Mouse (Mus musculus): ENCODE data around the gene Agl. TPM values are rescaled to one million over a fixed set of nuclear protein-coding genes. Genes with fewer than 3 reads are reported as not detected.

Gene Agl
- polyA plus RNA-seq, 1 experiment from 2014 or later, result 12.8 TPM

- DNase-seq (ENCODE audit: low spot score) (no peak), ATAC-seq (replicated peaks; ENCODE audit: low FRiP score, low read depth) (no peak)
- no peak overlapping the region for H3K4me3 ChIP-seq (replicated peaks; ENCODE audit: low read depth, low read length)
- H3K4me1 ChIP-seq (replicated peaks; ENCODE audit: insufficient read depth, low read length), result no peaks in the 10 kb centered on the region
- TF ChIP-seq CTCF (IDR thresholded peaks at IDR 0.05; ENCODE audit: low read depth), result no peak
- H3K27me3 ChIP-seq (ENCODE audit: insufficient read depth, low read length), result no peaks in the 10 kb centered on the region
- H3K36me3 ChIP-seq (ENCODE audit: insufficient read depth, low read length), result no peaks in the 10 kb centered on the region
- H3K9me3 ChIP-seq (replicated peaks; ENCODE audit: low read length), result no peaks in the 10 kb centered on the region
- H3K4me2 ChIP-seq (ENCODE audit: low read length), result no peak overlapping the region
- no peak overlapping the region for H3K27ac ChIP-seq
- WGBS, result 68% methylated on average over 3 of the region's 3 CpGs
- no peak overlapping the region for H3K9ac ChIP-seq (ENCODE audit: low read depth, low read length)
Observed at GRCm38 (mm10) chr3:116718951-116719350, 89.0 kb downstream of the Agl start.

GRCm38 (mm10) chr3:116713031-116713430, 94.9 kb downstream of the Agl start:
- Histone ChIP-seq H3K9me3 (replicated peaks; ENCODE audit: low read length) (no peaks in the 10 kb centered on the region), H3K4me2 (ENCODE audit: low read length) (peak overlapping the region; percentile 84), H3K27ac (peak overlapping the region; percentile 91), H3K4me3 (replicated peaks; ENCODE audit: low read depth, low read length) (peak overlapping the region; percentile 96), H3K4me1 (replicated peaks; ENCODE audit: insufficient read depth, low read length) (0 out of 2 replicates have a peak, but pooled peaks cover 8% of the 10 kb centered on the region), H3K27me3 (ENCODE audit: insufficient read depth, low read length) (no peaks in the 10 kb centered on the region), H3K9ac (ENCODE audit: low read depth, low read length) (peak overlapping the region; percentile 96; the same call in 1 of the 2 replicates), H3K36me3 (ENCODE audit: insufficient read depth, low read length) (no peaks in the 10 kb centered on the region)
- 14% methylated on average over 5 of the region's 5 CpGs for WGBS
- TF ChIP-seq CTCF (IDR thresholded peaks at IDR 0.05; ENCODE audit: low read depth), result no peak
- DNase-seq (ENCODE audit: low spot score) (no peak), ATAC-seq (replicated peaks; ENCODE audit: low FRiP score, low read depth) (no peak)

- H3K4me2 ChIP-seq (ENCODE audit: low read length), result peak within 1 kb of the TSS; percentile 84
- peak within 1 kb of the TSS; percentile 96 for H3K9ac ChIP-seq (ENCODE audit: low read depth, low read length)
- no peaks in the 10 kb centered on the region for H3K36me3 ChIP-seq (ENCODE audit: insufficient read depth, low read length)
- 0 out of 2 replicates have a peak, but pooled peaks cover 8% of the 10 kb centered on the region for H3K4me1 ChIP-seq (replicated peaks; ENCODE audit: insufficient read depth, low read length)
- peak within 1 kb of the TSS; percentile 96 for H3K4me3 ChIP-seq (replicated peaks; ENCODE audit: low read depth, low read length)
- ATAC-seq (replicated peaks; ENCODE audit: low FRiP score, low read depth), result peak; percentile 62; the same call in 1 of the 2 replicates
- DNase-seq (ENCODE audit: low spot score), result peak; percentile 34
- 3% methylated on average over 8 of the region's 8 CpGs for WGBS
- H3K27me3 ChIP-seq (ENCODE audit: insufficient read depth, low read length), result no peaks in the 10 kb centered on the region
- H3K27ac ChIP-seq, result peak within 1 kb of the TSS; percentile 91
- H3K9me3 ChIP-seq (replicated peaks; ENCODE audit: low read length), result no peaks in the 10 kb centered on the region
- no peak for TF ChIP-seq CTCF (IDR thresholded peaks at IDR 0.05; ENCODE audit: low read depth)
Observed at GRCm38 (mm10) chr3:116712436-116712881, 95.5 kb downstream of the Agl start, which contains the start of gene Slc35a3. TSS of gene Slc35a3 (minus strand) at chr3:116712831.

- peak overlapping the region; percentile 96 for H3K4me3 ChIP-seq (replicated peaks; ENCODE audit: low read depth, low read length)
- no peak for TF ChIP-seq CTCF (IDR thresholded peaks at IDR 0.05; ENCODE audit: low read depth)
- H3K27me3 ChIP-seq (ENCODE audit: insufficient read depth, low read length), result no peaks in the 10 kb centered on the region
- peak overlapping the region; percentile 91 for H3K27ac ChIP-seq
- H3K9me3 ChIP-seq (replicated peaks; ENCODE audit: low read length), result no peaks in the 10 kb centered on the region
- H3K9ac ChIP-seq (ENCODE audit: low read depth, low read length), result peak overlapping the region; percentile 96
- WGBS, result under 1% methylated on average over 82 of the region's 85 CpGs
- H3K4me1 ChIP-seq (replicated peaks; ENCODE audit: insufficient read depth, low read length), result 0 out of 2 replicates have a peak, but pooled peaks cover 8% of the 10 kb centered on the region
- ATAC-seq (replicated peaks; ENCODE audit: low FRiP score, low read depth) (peak; percentile 94), DNase-seq (ENCODE audit: low spot score) (peak; percentile 76)
- H3K4me2 ChIP-seq (ENCODE audit: low read length), result peak overlapping the region; percentile 84
- H3K36me3 ChIP-seq (ENCODE audit: insufficient read depth, low read length), result no peaks in the 10 kb centered on the region
Observed at GRCm38 (mm10) chr3:116711624-116712435, 96.1 kb downstream of the Agl start.

GRCm38 (mm10) chr3:116710941-116711340, 97.0 kb downstream of the Agl start:
- H3K4me1 ChIP-seq (replicated peaks; ENCODE audit: insufficient read depth, low read length), result 0 out of 2 replicates have a peak, but pooled peaks cover 8% of the 10 kb centered on the region
- H3K27me3 ChIP-seq (ENCODE audit: insufficient read depth, low read length), result no peaks in the 10 kb centered on the region
- WGBS, result 20% methylated on average over 9 of the region's 9 CpGs
- peak overlapping the region; percentile 96 for H3K4me3 ChIP-seq (replicated peaks; ENCODE audit: low read depth, low read length)
- no peaks in the 10 kb centered on the region for H3K36me3 ChIP-seq (ENCODE audit: insufficient read depth, low read length)
- peak overlapping the region; percentile 96; the same call in 1 of the 2 replicates for H3K9ac ChIP-seq (ENCODE audit: low read depth, low read length)
- no peak overlapping the region for H3K27ac ChIP-seq
- no peaks in the 10 kb centered on the region for H3K9me3 ChIP-seq (replicated peaks; ENCODE audit: low read length)
- DNase-seq (ENCODE audit: low spot score) (no peak), ATAC-seq (replicated peaks; ENCODE audit: low FRiP score, low read depth) (no peak)
- no peak for TF ChIP-seq CTCF (IDR thresholded peaks at IDR 0.05; ENCODE audit: low read depth)
- peak overlapping the region; percentile 84 for H3K4me2 ChIP-seq (ENCODE audit: low read length)

- WGBS, result 97% methylated on average over 1 of the region's 1 CpGs
- H3K27ac ChIP-seq, result no peak overlapping the region
Observed at GRCm38 (mm10) chr3:116705637-116706204, 102.2 kb downstream of the Agl start.

More at GRCm38 (mm10) chr3:116705637-116706204, 102.2 kb downstream of the Agl start:
- Histone ChIP-seq H3K9ac (ENCODE audit: low read depth, low read length) (no peak overlapping the region), H3K4me1 (replicated peaks; ENCODE audit: insufficient read depth, low read length) (no peaks in the 10 kb centered on the region), H3K27me3 (ENCODE audit: insufficient read depth, low read length) (no peaks in the 10 kb centered on the region), H3K9me3 (replicated peaks; ENCODE audit: low read length) (no peaks in the 10 kb centered on the region), H3K4me3 (replicated peaks; ENCODE audit: low read depth, low read length) (no peak overlapping the region), H3K4me2 (ENCODE audit: low read length) (no peak overlapping the region), H3K36me3 (ENCODE audit: insufficient read depth, low read length) (no peaks in the 10 kb centered on the region)
- no peak for ATAC-seq (replicated peaks; ENCODE audit: low FRiP score, low read depth)
- no peak for DNase-seq (ENCODE audit: low spot score)
- TF ChIP-seq CTCF (IDR thresholded peaks at IDR 0.05; ENCODE audit: low read depth), result no peak
